In the genomic region with DNA sequence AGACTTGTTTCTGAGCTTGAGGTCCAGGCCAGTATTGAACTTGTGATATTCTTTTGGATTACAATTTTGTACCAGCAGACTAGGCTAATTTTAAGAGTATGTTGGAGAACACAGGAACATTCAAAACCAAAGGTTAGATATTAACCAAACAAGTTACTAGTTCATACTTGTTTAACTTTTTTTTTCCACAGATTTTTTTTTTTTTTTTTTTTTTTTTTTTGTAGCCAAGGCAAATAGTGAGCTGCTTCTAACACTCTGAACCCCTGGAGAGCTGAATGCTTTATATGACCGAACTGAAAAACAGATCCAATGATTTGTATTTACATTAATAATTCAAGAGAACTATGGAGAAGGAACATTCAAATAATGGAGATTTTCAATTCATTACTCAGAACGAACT, we compare ENCODE assay signal across 8 mouse cellular contexts. TPM values are rescaled to one million over a fixed set of nuclear protein-coding genes. Genes with fewer than 3 reads are reported as not detected.
DNase-seq lines count a peak whose midpoint lies in the region; ATAC-seq lines count a peak whose summit lies in the region.

No protein-coding gene starts in this region.

- no peak overlapping the region for H3K27ac ChIP-seq in heart, embryonic 14.5 days (replicated peaks in 1 of 2; ENCODE audit: control insufficient read depth in 1 of 2, insufficient read depth in 1 of 2, low read depth in 2 of 2, low read length in 2 of 2)
- H3K27ac ChIP-seq in midbrain, embryonic 10.5 days (replicated peaks), result no peak overlapping the region
- no peak overlapping the region for H3K27ac ChIP-seq in midbrain, embryonic 11.5 days (ENCODE audit: low read depth, low read length)
- no peak overlapping the region for H3K27ac ChIP-seq in limb, embryonic 12.5 days
- no peak overlapping the region for H3K27ac ChIP-seq in stomach, embryonic 16.5 days (ENCODE audit: low read length)

- peak overlapping the region; percentile 83 for H3K9ac ChIP-seq in heart, embryonic 14.5 days (ENCODE audit: low read length)
- no peak overlapping the region for H3K9ac ChIP-seq in midbrain, embryonic 11.5 days (ENCODE audit: low read length)
- H3K9ac ChIP-seq in limb, embryonic 12.5 days (replicated peaks), result no peak overlapping the region
- no peak overlapping the region for H3K9ac ChIP-seq in stomach, embryonic 16.5 days (ENCODE audit: low read length)

- 40% methylated on average over 2 of the region's 2 CpGs for WGBS in heart, embryonic 14.5 days
- 51% methylated on average over 2 of the region's 2 CpGs for WGBS in midbrain, embryonic 10.5 days
- WGBS in midbrain, embryonic 11.5 days, result 64% methylated on average over 2 of the region's 2 CpGs
- WGBS in limb, embryonic 12.5 days, result 60% methylated on average over 2 of the region's 2 CpGs
- 37% methylated on average over 2 of the region's 2 CpGs for WGBS in stomach, embryonic 16.5 days

- no peaks in the 10 kb centered on the region for H3K27me3 ChIP-seq in heart, embryonic 14.5 days (ENCODE audit: control insufficient read depth, insufficient read depth, low read length)
- no peaks in the 10 kb centered on the region for H3K27me3 ChIP-seq in midbrain, embryonic 10.5 days (ENCODE audit: low read depth, poor library complexity, severe bottlenecking)
- no peaks in the 10 kb centered on the region for H3K27me3 ChIP-seq in midbrain, embryonic 11.5 days (ENCODE audit: control insufficient read depth, insufficient read depth, low read length)
- H3K27me3 ChIP-seq in limb, embryonic 12.5 days, result no peaks in the 10 kb centered on the region
- H3K27me3 ChIP-seq in stomach, embryonic 16.5 days (ENCODE audit: control insufficient read depth, insufficient read depth, low read length), result no peaks in the 10 kb centered on the region

- no peak for DNase-seq in heart, adult 9 months (ENCODE audit: low spot score in 2 of 2)
- DNase-seq in midbrain, embryonic 10.5 days (ENCODE audit: low spot score), result no peak
- DNase-seq in midbrain, embryonic 11.5 days (ENCODE audit: low spot score, missing footprints), result no peak
- no peak for DNase-seq in right cerebral cortex, postnatal 36 days (ENCODE audit: low spot score in 2 of 2)

- peak overlapping the region in 1 of 2 experiments; percentile 68; a peak in 1 of 4 replicates for H3K4me3 ChIP-seq in heart, embryonic 14.5 days (ENCODE audit: control insufficient read depth in 1 of 2, insufficient read depth in 1 of 2, low read depth in 1 of 2, low read length in 2 of 2)
- peak overlapping the region; percentile 63; the same call in 1 of the 2 replicates for H3K4me3 ChIP-seq in midbrain, embryonic 10.5 days
- no peak overlapping the region for H3K4me3 ChIP-seq in midbrain, embryonic 11.5 days (ENCODE audit: low read depth, low read length)
- H3K4me3 ChIP-seq in limb, embryonic 12.5 days (replicated peaks), result no peak overlapping the region
- H3K4me3 ChIP-seq in stomach, embryonic 16.5 days (replicated peaks; ENCODE audit: low read length), result peak overlapping the region; percentile 8; the same call in 1 of the 2 replicates

- peak overlapping the region; percentile 78 for H3K4me2 ChIP-seq in heart, embryonic 14.5 days (ENCODE audit: low read length)
- no peak overlapping the region; the same call in 1 of the 2 replicates for H3K4me2 ChIP-seq in midbrain, embryonic 11.5 days
- peak overlapping the region; percentile 75 for H3K4me2 ChIP-seq in limb, embryonic 12.5 days
- peak overlapping the region; percentile 50; the same call in 1 of the 2 replicates for H3K4me2 ChIP-seq in stomach, embryonic 16.5 days (ENCODE audit: low read depth, low read length)

- no peaks in the 10 kb centered on the region for H3K9me3 ChIP-seq in heart, embryonic 14.5 days (ENCODE audit: control insufficient read depth, low read length)
- no peaks in the 10 kb centered on the region for H3K9me3 ChIP-seq in midbrain, embryonic 10.5 days (replicated peaks)
- no peaks in the 10 kb centered on the region for H3K9me3 ChIP-seq in midbrain, embryonic 11.5 days (ENCODE audit: control insufficient read depth, low read length)
- no peaks in the 10 kb centered on the region for H3K9me3 ChIP-seq in limb, embryonic 12.5 days
- no peaks in the 10 kb centered on the region for H3K9me3 ChIP-seq in stomach, embryonic 16.5 days (replicated peaks; ENCODE audit: control insufficient read depth, low read length)

- ATAC-seq in heart, embryonic 14.5 days (ENCODE audit: insufficient number of reproducible peaks, insufficient read depth, low FRiP score, low read depth), result no peak
- ATAC-seq in midbrain, embryonic 11.5 days (ENCODE audit: low FRiP score), result no peak
- ATAC-seq in limb, embryonic 12.5 days (ENCODE audit: insufficient number of reproducible peaks, insufficient read depth, low FRiP score, low TSS enrichment, low read depth), result no peak
- no peak for ATAC-seq in stomach, embryonic 16.5 days (ENCODE audit: insufficient read depth, low FRiP score)
- ATAC-seq in activated CD4-positive, CD25-positive, alpha-beta regulatory T cell, adult 4 months, result no peak

- H3K4me1 ChIP-seq in heart, embryonic 14.5 days (ENCODE audit: control insufficient read depth in 2 of 2, insufficient read depth in 2 of 2, low read length in 2 of 2), result peaks cover 2 to 8% of the 10 kb centered on the region in 2 experiments; a peak in 3 of 4 replicates
- peaks cover 13% of the 10 kb centered on the region for H3K4me1 ChIP-seq in midbrain, embryonic 10.5 days
- H3K4me1 ChIP-seq in midbrain, embryonic 11.5 days (ENCODE audit: control insufficient read depth, insufficient read depth, low read length), result peaks cover 5% of the 10 kb centered on the region
- H3K4me1 ChIP-seq in limb, embryonic 12.5 days (replicated peaks), result peaks cover 6% of the 10 kb centered on the region; the same call in 1 of the 2 replicates
- H3K4me1 ChIP-seq in stomach, embryonic 16.5 days (ENCODE audit: control insufficient read depth, insufficient read depth, low read length), result peaks cover 5% of the 10 kb centered on the region

- no peaks in the 10 kb centered on the region for H3K36me3 ChIP-seq in heart, embryonic 14.5 days (ENCODE audit: control insufficient read depth, insufficient read depth, low read length)
- no peaks in the 10 kb centered on the region for H3K36me3 ChIP-seq in midbrain, embryonic 10.5 days
- H3K36me3 ChIP-seq in midbrain, embryonic 11.5 days (ENCODE audit: control insufficient read depth, insufficient read depth, low read length), result no peaks in the 10 kb centered on the region
- H3K36me3 ChIP-seq in limb, embryonic 12.5 days, result no peaks in the 10 kb centered on the region
- no peaks in the 10 kb centered on the region for H3K36me3 ChIP-seq in stomach, embryonic 16.5 days (ENCODE audit: control insufficient read depth, insufficient read depth, low read length)

RNA-seq across cellular contexts. Expression of gene Chac2, which starts 0.9 kb away (rescaled TPM):
- 15.0 and 16.5 TPM in 2 replicates for polyA plus RNA-seq in heart, embryonic 14.5 days (2014; fragmentation: Nextera tagmentation; extraction: Ambion mirVana)
- 10.6 and 10.8 TPM in 2 replicates for polyA plus RNA-seq in midbrain, embryonic 10.5 days (2016; fragmentation: Nextera tagmentation; extraction: Ambion mirVana)
- polyA plus RNA-seq in midbrain, embryonic 11.5 days (2014; fragmentation: Nextera tagmentation; extraction: Ambion mirVana), result 17.0 and 17.1 TPM in 2 replicates
- polyA plus RNA-seq in limb, embryonic 12.5 days (2016; fragmentation: Nextera tagmentation; extraction: Ambion mirVana), result 10.9 and 12.5 TPM in 2 replicates
- polyA plus RNA-seq in stomach, embryonic 16.5 days (2015; fragmentation: Nextera tagmentation; extraction: Ambion mirVana), result 29.3 and 37.8 TPM in 2 replicates
- 10 to 100 TPM; 10.1 to 11.1 TPM for polyA plus RNA-seq in activated CD4-positive, CD25-positive, alpha-beta regulatory T cell, adult 4 months (2017; shearing (Covaris generic))

RNA-seq across cellular contexts. Expression of gene Erlec1, which starts 31.1 kb away (rescaled TPM):
- 11.3 and 13.5 TPM in 2 replicates for polyA plus RNA-seq in heart, embryonic 14.5 days (2014; fragmentation: Nextera tagmentation; extraction: Ambion mirVana)
- polyA plus RNA-seq in midbrain, embryonic 10.5 days (2016; fragmentation: Nextera tagmentation; extraction: Ambion mirVana), result 8.1 and 9.0 TPM in 2 replicates
- 9.2 and 12.6 TPM in 2 replicates for polyA plus RNA-seq in midbrain, embryonic 11.5 days (2014; fragmentation: Nextera tagmentation; extraction: Ambion mirVana)
- 10.8 and 10.9 TPM in 2 replicates for polyA plus RNA-seq in limb, embryonic 12.5 days (2016; fragmentation: Nextera tagmentation; extraction: Ambion mirVana)
- 11.4 and 14.2 TPM in 2 replicates for polyA plus RNA-seq in stomach, embryonic 16.5 days (2015; fragmentation: Nextera tagmentation; extraction: Ambion mirVana)
- polyA plus RNA-seq in activated CD4-positive, CD25-positive, alpha-beta regulatory T cell, adult 4 months (2017; shearing (Covaris generic)), result 10 to 100 TPM; 12.1 to 15.3 TPM

Comparison
In these comparisons a context has a peak if more than half of its experiments do, and no peak if none do; other contexts are left out.
1. H3K4me3 ChIP-seq: peak in midbrain, embryonic 10.5 days (single experiment) and stomach, embryonic 16.5 days (single experiment); none in midbrain, embryonic 11.5 days (single experiment) and limb, embryonic 12.5 days (single experiment).